Mouse (Mus musculus): Measurements from ENCODE around the gene Cybrd1. TPM values are rescaled to one million over a fixed set of nuclear protein-coding genes. Genes with fewer than 3 reads are reported as not detected.

Gene Cybrd1
- polyA plus RNA-seq, 1 experiment from 2014 or later = 0.51 TPM

DNA sequence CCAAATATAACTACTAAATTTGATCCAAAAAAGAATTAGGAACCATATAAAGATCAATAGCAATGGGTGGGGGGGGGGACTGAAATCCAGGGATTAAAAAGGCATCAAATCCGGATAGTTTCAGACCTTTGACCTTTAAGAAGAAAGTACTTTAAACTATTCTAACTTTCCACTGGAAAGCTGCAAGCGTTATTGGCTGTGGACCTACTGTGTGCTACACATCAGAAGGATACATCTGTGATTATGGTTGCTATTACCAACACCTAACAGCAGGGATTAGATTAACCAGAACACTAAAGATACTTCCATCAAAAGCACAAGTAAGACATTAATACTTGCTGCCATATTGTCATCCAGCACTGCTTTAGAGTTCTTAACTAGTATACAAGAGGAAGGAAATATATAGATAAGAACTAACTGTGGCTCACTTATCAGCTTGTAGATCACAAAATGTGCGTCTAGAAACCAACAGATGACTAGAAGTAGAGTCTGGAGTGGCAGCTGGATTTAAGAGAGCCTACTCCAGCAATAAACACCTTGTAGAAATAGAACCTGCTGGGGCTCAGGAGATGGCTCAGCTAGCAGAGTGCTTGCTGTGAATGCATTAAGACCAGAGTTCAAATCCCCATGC lies 14.3 kb downstream of the Cybrd1 start:
- ATAC-seq (ENCODE audit: low FRiP score, low read depth) = no peak

DNA sequence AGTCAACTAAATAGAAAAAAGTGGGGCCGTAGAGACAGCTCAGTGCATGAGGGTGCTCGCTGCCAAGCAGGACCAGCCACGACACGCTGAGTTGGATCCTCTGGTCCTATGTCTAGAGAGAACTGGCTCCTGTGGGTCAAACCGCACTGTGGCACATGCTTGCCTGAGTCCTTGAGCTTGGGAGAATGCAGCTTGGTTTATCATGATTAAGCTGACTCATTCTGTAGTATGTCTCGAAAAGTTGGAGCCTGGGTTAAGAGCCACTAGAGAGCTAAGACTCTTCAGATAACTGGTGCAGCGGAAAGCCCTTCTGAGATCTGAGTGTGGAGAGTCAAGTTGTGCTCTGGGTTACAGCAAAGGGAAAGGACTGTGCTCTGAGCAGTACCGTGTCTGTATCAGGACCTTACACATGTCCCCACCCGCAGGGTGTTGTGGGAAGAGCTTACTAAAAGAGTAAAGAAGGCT lies 16.4 kb downstream of the Cybrd1 start:
- 91% methylated on average over 9 of the region's 9 CpGs for WGBS
- H3K4me1 ChIP-seq = no peaks in the 10 kb centered on the region
- H3K36me3 ChIP-seq = no peaks in the 10 kb centered on the region

More for the DNA sequence above, 14.3 kb downstream of the Cybrd1 start:
- Histone ChIP-seq H3K9me3 (no peaks in the 10 kb centered on the region), H3K27ac (no peak overlapping the region), H3K4me3 (no peak overlapping the region), H3K27me3 (replicated peaks) (no peaks in the 10 kb centered on the region), H3K36me3 (no peaks in the 10 kb centered on the region), H3K4me2 (replicated peaks) (no peak overlapping the region), H3K4me1 (no peaks in the 10 kb centered on the region), H3K9ac (no peak overlapping the region)
- 90% methylated on average over 3 of the region's 3 CpGs for WGBS

DNA sequence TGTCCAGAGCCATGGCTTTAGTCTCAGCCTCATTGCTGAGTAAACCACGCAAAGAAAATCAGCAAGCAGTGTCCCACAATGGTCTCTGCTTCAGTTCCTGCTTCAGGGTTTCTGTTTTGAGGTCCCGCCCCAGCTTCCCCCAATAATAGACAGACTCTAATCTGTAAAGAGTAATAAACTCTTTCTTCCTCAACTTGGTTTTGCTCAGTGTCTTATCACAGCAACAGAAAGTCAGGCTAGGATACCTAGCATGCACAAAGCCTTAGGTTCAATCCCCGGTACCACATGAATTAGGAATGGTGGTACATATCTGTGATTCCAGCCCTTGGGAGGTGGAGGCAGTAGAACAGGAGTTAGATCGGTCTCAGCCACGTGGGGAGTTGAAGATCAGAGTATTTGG lies 17.1 kb downstream of the Cybrd1 start:
- Histone ChIP-seq H3K9me3 (no peaks in the 10 kb centered on the region), H3K4me3 (no peak overlapping the region), H3K4me1 (no peaks in the 10 kb centered on the region), H3K27me3 (replicated peaks) (no peaks in the 10 kb centered on the region), H3K4me2 (replicated peaks) (no peak overlapping the region), H3K9ac (no peak overlapping the region), H3K27ac (no peak overlapping the region), H3K36me3 (no peaks in the 10 kb centered on the region)
- ATAC-seq (ENCODE audit: low FRiP score, low read depth) = no peak
- WGBS = 80% methylated on average over 5 of the region's 5 CpGs

More for the DNA sequence above, 16.4 kb downstream of the Cybrd1 start:
- no peak overlapping the region for H3K9ac ChIP-seq
- no peak for ATAC-seq (ENCODE audit: low FRiP score, low read depth)
- H3K27ac ChIP-seq = no peak overlapping the region
- H3K27me3 ChIP-seq (replicated peaks) = no peaks in the 10 kb centered on the region
- no peaks in the 10 kb centered on the region for H3K9me3 ChIP-seq
- H3K4me2 ChIP-seq (replicated peaks) = no peak overlapping the region
- H3K4me3 ChIP-seq = no peak overlapping the region

DNA sequence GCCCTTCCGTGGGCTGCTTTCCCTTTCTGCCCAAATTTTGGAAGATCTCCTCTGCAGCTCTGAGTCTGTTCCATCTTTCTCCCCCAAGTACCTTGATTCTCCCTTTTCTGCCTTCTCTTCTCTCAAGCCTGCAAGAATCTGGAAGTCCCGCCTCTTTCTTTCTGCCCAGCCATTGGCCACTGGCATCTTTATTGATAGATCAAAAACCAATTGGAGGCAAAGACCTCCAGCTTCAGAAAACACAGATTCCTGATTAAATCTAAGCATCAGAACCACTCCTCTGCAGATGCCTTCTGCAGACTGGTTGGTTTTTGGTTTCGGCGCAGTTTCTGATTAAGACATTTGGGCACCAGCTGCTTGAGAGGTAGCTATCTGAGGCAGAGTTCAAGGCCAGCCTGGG lies 22.9 kb downstream of the Cybrd1 start:
- no peak overlapping the region for H3K4me2 ChIP-seq (replicated peaks)
- no peaks in the 10 kb centered on the region for H3K4me1 ChIP-seq
- H3K27me3 ChIP-seq (replicated peaks) = no peaks in the 10 kb centered on the region
- WGBS = 71% methylated on average over 4 of the region's 4 CpGs
- no peak overlapping the region for H3K9ac ChIP-seq
- no peak overlapping the region for H3K4me3 ChIP-seq
- H3K9me3 ChIP-seq = no peaks in the 10 kb centered on the region
- no peaks in the 10 kb centered on the region for H3K36me3 ChIP-seq
- ATAC-seq (ENCODE audit: low FRiP score, low read depth) = no peak
- no peak overlapping the region for H3K27ac ChIP-seq

DNA sequence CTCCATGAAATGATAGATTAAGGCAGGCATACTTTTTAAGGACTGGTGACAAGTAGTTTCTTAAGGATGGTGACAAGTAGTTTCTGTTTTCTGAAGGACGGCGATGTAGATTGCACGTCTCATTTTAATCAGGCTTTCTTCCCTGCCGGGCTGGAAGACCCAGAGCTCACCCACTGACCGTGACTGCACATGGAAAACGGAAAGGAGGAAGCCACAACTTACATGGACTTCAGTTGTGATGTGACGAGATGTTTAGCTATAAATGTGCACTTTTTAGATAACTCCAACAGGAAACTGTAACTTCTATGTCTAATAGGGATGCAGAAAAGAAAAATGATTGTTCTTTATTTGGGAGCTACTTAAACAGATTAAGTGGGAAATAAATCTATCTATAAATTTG lies 24.7 kb downstream of the Cybrd1 start:
- ATAC-seq (ENCODE audit: low FRiP score, low read depth) = no peak
- H3K27me3 ChIP-seq (replicated peaks) = no peaks in the 10 kb centered on the region
- no peaks in the 10 kb centered on the region for H3K9me3 ChIP-seq
- H3K9ac ChIP-seq = no peak overlapping the region
- no peak overlapping the region for H3K27ac ChIP-seq
- H3K4me2 ChIP-seq (replicated peaks) = no peak overlapping the region
- 73% methylated on average over 7 of the region's 7 CpGs for WGBS
- no peak overlapping the region for H3K4me3 ChIP-seq
- H3K36me3 ChIP-seq = no peaks in the 10 kb centered on the region
- H3K4me1 ChIP-seq = no peaks in the 10 kb centered on the region

DNA sequence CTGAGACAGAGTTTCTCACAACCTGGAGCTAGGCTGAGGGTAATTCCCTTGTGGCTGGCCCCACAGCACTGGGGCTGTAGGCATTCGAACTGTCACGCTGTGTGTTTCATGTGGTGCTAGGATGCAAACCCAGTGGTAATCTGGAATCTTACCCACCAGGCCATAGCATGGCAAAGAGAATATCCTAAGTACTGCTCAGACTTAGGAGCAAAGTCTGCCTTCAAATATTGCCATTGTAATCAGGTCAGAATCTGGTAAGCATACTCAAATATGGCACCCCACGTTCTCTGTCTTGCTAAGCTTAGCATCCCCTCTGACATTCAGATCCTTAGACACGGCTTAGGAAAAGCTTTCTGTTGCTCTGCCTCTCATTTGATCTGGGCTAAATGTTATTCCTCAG lies 28.1 kb downstream of the Cybrd1 start:
- Histone ChIP-seq H3K36me3 (no peaks in the 10 kb centered on the region), H3K27me3 (replicated peaks) (no peaks in the 10 kb centered on the region), H3K4me2 (replicated peaks) (no peak overlapping the region), H3K4me1 (no peaks in the 10 kb centered on the region), H3K4me3 (no peak overlapping the region), H3K27ac (no peak overlapping the region), H3K9ac (no peak overlapping the region), H3K9me3 (no peaks in the 10 kb centered on the region)
- no peak for ATAC-seq (ENCODE audit: low FRiP score, low read depth)
- WGBS = 87% methylated on average over 4 of the region's 4 CpGs

DNA sequence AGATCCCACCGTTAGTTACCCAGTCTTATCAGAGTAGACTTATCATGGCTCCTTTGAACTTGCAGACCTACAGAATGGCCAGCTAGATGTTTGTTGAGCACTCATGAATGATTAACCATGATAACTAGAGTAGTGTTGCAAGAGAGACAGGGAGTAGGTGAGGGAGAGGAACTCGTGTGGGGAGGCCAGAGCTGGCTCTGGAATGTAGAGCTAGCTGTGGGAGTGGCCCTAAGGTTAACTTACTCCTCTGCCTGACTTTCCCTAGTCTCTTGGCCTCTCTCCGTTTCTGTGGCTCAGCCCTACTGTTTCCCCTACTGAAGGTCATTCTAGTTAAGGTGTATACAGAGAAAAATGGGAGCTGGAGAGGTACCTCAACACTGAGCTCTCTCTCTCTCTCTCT lies 28.5 kb downstream of the Cybrd1 start:
- Histone ChIP-seq H3K27me3 (replicated peaks) (no peaks in the 10 kb centered on the region), H3K9ac (no peak overlapping the region), H3K4me3 (no peak overlapping the region), H3K27ac (no peak overlapping the region), H3K4me1 (no peaks in the 10 kb centered on the region), H3K4me2 (replicated peaks) (no peak overlapping the region), H3K9me3 (no peaks in the 10 kb centered on the region), H3K36me3 (no peaks in the 10 kb centered on the region)
- no peak for ATAC-seq (ENCODE audit: low FRiP score, low read depth)
- WGBS = 58% methylated on average over 3 of the region's 3 CpGs

DNA sequence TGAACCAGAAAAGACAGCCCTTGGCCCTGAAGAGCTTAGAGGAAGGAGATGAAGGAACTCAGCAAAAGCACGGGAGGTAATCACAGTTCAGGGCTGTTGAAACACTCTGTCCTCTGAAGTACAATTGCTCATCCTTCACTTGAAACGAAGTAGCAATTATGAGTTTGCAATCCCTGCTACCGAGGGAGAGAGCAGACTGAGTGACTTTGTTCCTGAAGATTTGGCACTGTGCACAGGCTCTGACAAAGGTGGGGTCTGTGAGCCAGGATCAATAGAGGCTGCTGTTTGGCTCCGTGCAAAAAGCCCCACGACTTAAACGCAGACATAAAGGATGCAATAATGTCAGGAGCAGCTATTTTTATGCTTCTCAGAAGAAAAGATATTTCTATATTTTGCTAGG lies 30.1 kb downstream of the Cybrd1 start:
- Histone ChIP-seq H3K4me3 (no peak overlapping the region), H3K4me1 (no peaks in the 10 kb centered on the region), H3K4me2 (replicated peaks) (no peak overlapping the region), H3K36me3 (no peaks in the 10 kb centered on the region), H3K9ac (no peak overlapping the region), H3K27ac (no peak overlapping the region), H3K27me3 (replicated peaks) (no peaks in the 10 kb centered on the region), H3K9me3 (no peaks in the 10 kb centered on the region)
- 55% methylated on average over 6 of the region's 6 CpGs for WGBS
- ATAC-seq (ENCODE audit: low FRiP score, low read depth) = no peak

DNA sequence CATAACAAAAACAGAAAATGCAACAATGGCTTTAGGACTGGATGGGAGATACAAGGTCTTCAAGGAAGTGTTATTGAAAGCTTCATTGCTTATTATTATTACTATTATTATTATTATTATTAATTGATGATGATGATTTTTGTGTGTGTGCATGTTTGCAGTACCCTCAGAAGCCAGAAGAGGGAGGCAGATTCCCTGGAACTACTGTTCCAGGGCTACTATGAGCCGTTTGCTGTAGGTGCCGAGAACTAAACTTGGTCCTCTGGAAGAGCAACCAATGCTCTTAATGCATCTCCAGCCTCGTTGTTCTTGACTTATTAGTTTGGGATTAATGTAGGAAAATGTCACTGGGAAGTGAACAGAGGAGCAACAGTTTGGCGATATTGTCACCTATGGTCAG lies 34.4 kb downstream of the Cybrd1 start:
- no peak overlapping the region for H3K27ac ChIP-seq
- no peaks in the 10 kb centered on the region for H3K36me3 ChIP-seq
- WGBS = 89% methylated on average over 4 of the region's 4 CpGs
- no peaks in the 10 kb centered on the region for H3K27me3 ChIP-seq (replicated peaks)
- no peaks in the 10 kb centered on the region for H3K9me3 ChIP-seq
- no peak overlapping the region for H3K9ac ChIP-seq
- no peaks in the 10 kb centered on the region for H3K4me1 ChIP-seq
- no peak overlapping the region for H3K4me2 ChIP-seq (replicated peaks)
- ATAC-seq (ENCODE audit: low FRiP score, low read depth) = no peak
- no peak overlapping the region for H3K4me3 ChIP-seq

DNA sequence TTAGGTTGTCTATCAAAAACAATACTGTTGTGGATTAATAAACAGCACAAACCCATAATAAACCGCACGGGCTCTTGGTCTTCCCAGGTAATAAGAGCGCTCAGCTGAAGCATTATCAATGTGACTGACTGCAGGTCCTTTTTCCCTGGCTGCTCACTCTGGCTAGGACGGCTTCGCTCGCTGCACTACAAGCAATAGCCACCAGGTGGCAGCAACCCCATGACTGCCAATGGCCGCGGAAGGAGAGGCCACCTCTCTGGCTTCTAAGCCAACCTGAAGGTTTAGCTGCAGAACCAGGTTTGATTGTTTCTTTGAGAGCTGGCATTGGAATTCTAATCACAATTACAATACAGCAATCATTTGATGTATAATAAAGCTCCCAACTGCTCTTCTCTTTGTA lies 37.8 kb downstream of the Cybrd1 start:
- Histone ChIP-seq H3K4me2 (replicated peaks) (no peak overlapping the region), H3K27ac (no peak overlapping the region), H3K9me3 (no peaks in the 10 kb centered on the region), H3K4me3 (no peak overlapping the region), H3K4me1 (no peaks in the 10 kb centered on the region), H3K36me3 (no peaks in the 10 kb centered on the region), H3K9ac (no peak overlapping the region), H3K27me3 (replicated peaks) (no peaks in the 10 kb centered on the region)
- peak; percentile 50; the same call in 1 of the 2 replicates for ATAC-seq (ENCODE audit: low FRiP score, low read depth)
- WGBS = 10% methylated on average over 8 of the region's 8 CpGs

DNA sequence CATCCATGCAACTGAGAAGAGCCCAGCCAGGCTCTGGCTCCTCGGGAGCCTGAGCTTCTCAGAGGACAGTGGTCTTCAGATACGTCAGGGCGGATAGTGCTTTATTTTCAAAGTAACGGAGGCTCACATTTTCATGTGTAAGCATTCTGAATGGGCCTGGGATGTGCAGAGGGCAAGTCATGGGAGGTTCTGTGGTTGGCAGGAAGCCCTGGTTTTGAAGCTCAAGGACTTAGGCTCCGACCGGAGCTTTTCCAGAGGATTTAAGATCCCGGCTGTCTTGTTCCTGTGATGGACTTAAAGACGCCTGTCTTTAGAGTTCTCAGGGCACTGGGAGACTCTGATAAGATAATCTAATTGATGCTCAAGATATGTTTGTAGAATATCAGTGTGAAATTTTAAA lies 38.7 kb downstream of the Cybrd1 start:
- WGBS = 91% methylated on average over 8 of the region's 8 CpGs
- no peak overlapping the region for H3K9ac ChIP-seq
- H3K27me3 ChIP-seq (replicated peaks) = no peaks in the 10 kb centered on the region
- H3K9me3 ChIP-seq = no peaks in the 10 kb centered on the region
- no peak for ATAC-seq (ENCODE audit: low FRiP score, low read depth)
- H3K4me3 ChIP-seq = no peak overlapping the region
- no peak overlapping the region for H3K4me2 ChIP-seq (replicated peaks)
- no peak overlapping the region for H3K27ac ChIP-seq
- H3K36me3 ChIP-seq = no peaks in the 10 kb centered on the region
- no peaks in the 10 kb centered on the region for H3K4me1 ChIP-seq

DNA sequence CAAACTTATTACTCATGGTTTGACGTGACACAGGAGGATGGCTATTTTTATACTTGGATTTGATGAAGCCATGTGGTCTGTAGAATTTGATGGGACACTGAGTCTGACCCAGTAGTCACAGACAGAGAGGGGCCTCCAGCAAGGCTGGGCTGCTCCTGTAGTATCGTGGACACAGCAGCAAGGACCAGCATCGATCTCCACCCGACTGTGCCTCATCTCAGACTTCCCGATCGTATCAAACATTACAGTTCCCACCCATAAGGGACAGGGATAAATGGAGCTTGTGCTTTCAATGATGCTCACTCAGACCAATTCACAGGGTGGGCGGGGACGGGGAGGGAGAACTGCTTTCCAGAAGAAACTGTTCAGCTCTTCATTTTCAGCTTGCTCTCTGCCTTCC lies 40.2 kb downstream of the Cybrd1 start:
- no peak overlapping the region for H3K27ac ChIP-seq
- H3K4me2 ChIP-seq (replicated peaks) = no peak overlapping the region
- H3K36me3 ChIP-seq = no peaks in the 10 kb centered on the region
- no peak overlapping the region for H3K4me3 ChIP-seq
- H3K9ac ChIP-seq = no peak overlapping the region
- no peak for ATAC-seq (ENCODE audit: low FRiP score, low read depth)
- no peaks in the 10 kb centered on the region for H3K9me3 ChIP-seq
- H3K4me1 ChIP-seq = no peaks in the 10 kb centered on the region
- no peaks in the 10 kb centered on the region for H3K27me3 ChIP-seq (replicated peaks)
- 92% methylated on average over 8 of the region's 8 CpGs for WGBS

DNA sequence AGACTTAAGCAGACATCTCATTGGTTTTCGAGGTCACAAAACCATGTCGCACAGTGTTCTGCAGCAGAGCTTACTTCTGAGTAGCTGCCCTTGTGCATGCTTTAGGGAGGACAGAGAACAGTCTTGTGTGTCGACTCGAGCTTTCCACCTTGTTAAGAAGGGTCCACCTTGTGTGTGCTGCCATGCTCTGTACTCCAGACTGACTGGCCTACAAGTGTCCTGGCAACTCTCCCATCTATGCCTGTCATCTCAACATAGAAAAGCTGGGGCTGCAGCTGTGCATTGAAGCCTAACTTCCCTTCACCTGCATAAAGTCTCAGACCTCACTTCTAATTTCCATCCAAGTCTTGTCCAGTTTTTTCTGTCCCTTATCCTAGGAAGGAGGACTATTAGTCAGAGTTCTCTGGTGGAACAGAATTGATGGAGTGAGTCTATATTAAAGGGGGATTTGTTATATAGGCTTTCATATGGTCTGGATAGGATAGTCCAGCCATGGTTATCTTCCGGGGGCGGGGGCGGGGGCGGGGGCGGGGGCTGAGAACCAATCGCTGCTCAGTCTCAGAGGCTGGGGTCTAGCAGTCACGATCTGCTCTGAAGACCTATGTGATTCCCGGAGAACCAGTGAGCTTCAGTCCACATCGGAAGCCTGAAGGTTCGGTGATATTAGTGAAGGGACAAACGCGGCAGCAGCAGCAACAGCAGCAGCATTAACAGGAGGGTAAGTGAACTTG lies 42.0 kb downstream of the Cybrd1 start:
- H3K9me3 ChIP-seq = no peaks in the 10 kb centered on the region
- no peak overlapping the region for H3K9ac ChIP-seq
- ATAC-seq (ENCODE audit: low FRiP score, low read depth) = no peak
- H3K27ac ChIP-seq = no peak overlapping the region
- no peak overlapping the region for H3K4me3 ChIP-seq
- H3K27me3 ChIP-seq (replicated peaks) = no peaks in the 10 kb centered on the region
- H3K4me1 ChIP-seq = no peaks in the 10 kb centered on the region
- no peaks in the 10 kb centered on the region for H3K36me3 ChIP-seq
- WGBS = 86% methylated on average over 16 of the region's 16 CpGs
- no peak overlapping the region for H3K4me2 ChIP-seq (replicated peaks)

Measured in neural tube, embryonic 12.5 days (tissue).